In the genomic region with DNA sequence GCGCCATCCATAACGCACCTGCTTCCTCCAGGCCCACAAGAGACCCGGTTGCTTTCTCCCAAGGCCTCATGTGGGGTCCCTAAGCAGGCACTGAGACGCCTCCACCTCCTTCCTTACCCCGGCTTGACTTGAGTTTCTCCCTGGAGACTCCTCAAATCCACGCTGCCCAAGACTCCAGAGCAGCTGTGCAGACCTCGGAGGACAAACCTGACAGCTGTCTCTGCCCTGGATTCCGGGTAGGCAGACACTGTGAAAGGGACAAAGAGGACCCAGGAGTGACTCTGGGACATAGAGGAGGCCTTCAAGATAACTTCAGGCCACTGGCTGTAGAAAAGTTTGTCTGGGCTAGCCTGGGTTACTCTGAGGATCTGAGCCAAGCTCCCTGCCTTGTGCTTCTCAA, we compare ENCODE assay signal across 20 mouse cellular contexts. TPM values are rescaled to one million over a fixed set of nuclear protein-coding genes. Genes with fewer than 3 reads are reported as not detected.
A peak's percentile ranks its signal among the peaks of the same experiment; 100 is the strongest.
DNase-seq lines count a peak whose midpoint lies in the region; ATAC-seq and TF ChIP-seq lines count a peak whose summit lies in the region.
"Had no signal": no experiment of that assay in that cellular context is flagged by ENCODE, and none has a peak within 500 bp of the region (broad histone marks: within the 10 kb centered on the region; RNA-seq: fewer than 3 reads in every experiment).

No protein-coding gene starts in this region.

- TF ChIP-seq POLR2A in myocyte (IDR thresholded peaks at IDR 0.05; ENCODE audit: insufficient read length, low read depth), result no peak

- peak overlapping the region; percentile 98 for H3K27ac ChIP-seq in gastrocnemius, adult 2 months
- H3K27ac ChIP-seq in intestine, embryonic 15.5 days, result 0 out of 2 replicates have a peak overlapping the region, but pooled peaks have one; percentile 30
- no peak overlapping the region for H3K27ac ChIP-seq in intestine, postnatal 0 days (ENCODE audit: low read depth, low read length)
- peak overlapping the region; percentile 73 for H3K27ac ChIP-seq in limb, embryonic 11.5 days (replicated peaks; ENCODE audit: low read depth, low read length)
- H3K27ac ChIP-seq: embryonic facial prominence, embryonic 10.5 days; forebrain, embryonic 15.5 days; hindbrain, embryonic 13.5 days; hindbrain, postnatal 0 days had no signal

- H3K4me3 ChIP-seq in gastrocnemius, adult 2 months, result peak overlapping the region; percentile 54
- H3K4me3 ChIP-seq in intestine, embryonic 15.5 days (replicated peaks), result no peak overlapping the region
- H3K4me3 ChIP-seq in intestine, postnatal 0 days (ENCODE audit: low read depth, low read length), result no peak overlapping the region
- H3K4me3 ChIP-seq in limb, embryonic 11.5 days (ENCODE audit: low read depth, low read length), result no peak overlapping the region
- no peak overlapping the region for H3K4me3 ChIP-seq in myocyte
- H3K4me3 ChIP-seq: embryonic facial prominence, embryonic 10.5 days; forebrain, embryonic 15.5 days; heart, embryonic 13.5 days; hindbrain, embryonic 13.5 days had no signal

- no peak overlapping the region for H3ac ChIP-seq in myocyte (ENCODE audit: control insufficient read depth, insufficient read length)

- H3K79me2 ChIP-seq in myocyte (ENCODE audit: control insufficient read depth, insufficient read depth), result peaks cover 4% of the 10 kb centered on the region

- no peak overlapping the region for H3K9ac ChIP-seq in intestine, embryonic 15.5 days
- H3K9ac ChIP-seq in intestine, postnatal 0 days (ENCODE audit: low read depth, low read length), result no peak overlapping the region
- no peak overlapping the region for H3K9ac ChIP-seq in limb, embryonic 11.5 days (ENCODE audit: low read length)
- H3K9ac ChIP-seq: forebrain, embryonic 15.5 days; heart, embryonic 13.5 days; hindbrain, embryonic 13.5 days had no signal

- DNase-seq in gastrocnemius, adult 2 months, result no peak
- no peak for DNase-seq in gastrocnemius, postnatal 10 days
- no peak for DNase-seq in limb, embryonic 11.5 days (ENCODE audit: low spot score)
- no peak for DNase-seq in layer of hippocampus, adult 8-10 months (ENCODE audit: low spot score in 2 of 2)
- DNase-seq: adrenal gland, postnatal 14 days; cerebellum, adult 18-20 months; gastrocnemius, postnatal 36 days; heart, postnatal 10 days had no signal

- no peak for ATAC-seq in intestine, embryonic 15.5 days
- no peak for ATAC-seq in intestine, postnatal 0 days
- no peak for ATAC-seq in limb, embryonic 11.5 days (ENCODE audit: insufficient number of reproducible peaks, low FRiP score, low TSS enrichment, low read depth)
- ATAC-seq: activated CD4-positive, CD25-positive, alpha-beta regulatory T cell, adult 4 months; forebrain, embryonic 15.5 days; hindbrain, postnatal 0 days; Patski had no signal

- intact Hi-C loops in gastrocnemius, adult 2 months (cut with DNase I), result no loop called here

- H3K9me3 ChIP-seq in intestine, embryonic 15.5 days, result no peaks in the 10 kb centered on the region
- no peaks in the 10 kb centered on the region for H3K9me3 ChIP-seq in intestine, postnatal 0 days (ENCODE audit: control insufficient read depth)
- H3K9me3 ChIP-seq in limb, embryonic 11.5 days (ENCODE audit: control insufficient read depth, low read length), result no peaks in the 10 kb centered on the region
- H3K9me3 ChIP-seq: embryonic facial prominence, embryonic 10.5 days; forebrain, embryonic 15.5 days; heart, embryonic 13.5 days; hindbrain, embryonic 13.5 days had no signal

- no peak overlapping the region for H3K4me2 ChIP-seq in intestine, embryonic 15.5 days (replicated peaks)
- H3K4me2 ChIP-seq in intestine, postnatal 0 days (replicated peaks; ENCODE audit: low read depth), result no peak overlapping the region
- H3K4me2 ChIP-seq in limb, embryonic 11.5 days (ENCODE audit: low read depth, severe bottlenecking), result no peak overlapping the region
- no peak overlapping the region for H3K4me2 ChIP-seq in myocyte (ENCODE audit: low read depth)
- H3K4me2 ChIP-seq: forebrain, embryonic 15.5 days; heart, embryonic 13.5 days; hindbrain, embryonic 13.5 days had no signal

- no peaks in the 10 kb centered on the region for H3K36me3 ChIP-seq in intestine, embryonic 15.5 days
- H3K36me3 ChIP-seq in intestine, postnatal 0 days (ENCODE audit: control insufficient read depth, insufficient read depth), result no peaks in the 10 kb centered on the region; the same call in 1 of the 2 replicates
- no peaks in the 10 kb centered on the region for H3K36me3 ChIP-seq in limb, embryonic 11.5 days (ENCODE audit: control insufficient read depth, insufficient read depth, low read length)
- no peaks in the 10 kb centered on the region for H3K36me3 ChIP-seq in myocyte (ENCODE audit: control insufficient read depth, insufficient read depth)
- H3K36me3 ChIP-seq: embryonic facial prominence, embryonic 10.5 days; forebrain, embryonic 15.5 days; heart, embryonic 13.5 days; hindbrain, embryonic 13.5 days had no signal

- H3K4me1 ChIP-seq in intestine, embryonic 15.5 days (replicated peaks), result peaks cover 31% of the 10 kb centered on the region
- H3K4me1 ChIP-seq in intestine, postnatal 0 days (replicated peaks; ENCODE audit: control insufficient read depth, insufficient read depth, low read length), result no peaks in the 10 kb centered on the region
- H3K4me1 ChIP-seq in limb, embryonic 11.5 days (ENCODE audit: control insufficient read depth, insufficient read depth, low read length), result peaks cover 29% of the 10 kb centered on the region
- H3K4me1 ChIP-seq: forebrain, embryonic 15.5 days had no signal

- H3K27me3 ChIP-seq in intestine, embryonic 15.5 days (replicated peaks), result no peaks in the 10 kb centered on the region
- no peaks in the 10 kb centered on the region for H3K27me3 ChIP-seq in intestine, postnatal 0 days (replicated peaks; ENCODE audit: control insufficient read depth, insufficient read depth, low read length)
- H3K27me3 ChIP-seq in limb, embryonic 11.5 days (ENCODE audit: control insufficient read depth, insufficient read depth, low read length), result no peaks in the 10 kb centered on the region
- H3K27me3 ChIP-seq in myocyte (ENCODE audit: control insufficient read depth, insufficient read depth, insufficient read length), result no peaks in the 10 kb centered on the region
- H3K27me3 ChIP-seq: forebrain, embryonic 15.5 days; heart, embryonic 13.5 days; hindbrain, embryonic 13.5 days; Patski had no signal

- 82% methylated on average over 8 of the region's 8 CpGs for WGBS in intestine, embryonic 15.5 days
- 85% methylated on average over 8 of the region's 8 CpGs for WGBS in intestine, postnatal 0 days
- WGBS in limb, embryonic 11.5 days, result 83% methylated on average over 8 of the region's 8 CpGs

- TF ChIP-seq CTCF in gastrocnemius, adult 2 months (IDR thresholded peaks at IDR 0.05), result no peak
- TF ChIP-seq CTCF in intestine, postnatal 0 days (IDR thresholded peaks at IDR 0.05; ENCODE audit: low read depth), result no peak

TF ChIP-seq in myocyte, 11 proteins besides CTCF, POLR2A, EP300 and RAD21:
- TF ChIP-seq SRF (IDR thresholded peaks at IDR 0.05; ENCODE audit: control insufficient read depth, insufficient read length, low read depth) (no peak), MYOG (IDR thresholded peaks at IDR 0.05; ENCODE audit: control insufficient read depth in 1 of 3, insufficient read depth in 1 of 3, insufficient read length in 2 of 3, low read depth in 2 of 3) (peak in 2 of 3 experiments; percentile 61 to 82), MYOD1 (IDR thresholded peaks at IDR 0.05; ENCODE audit: control insufficient read depth in 1 of 3, insufficient read length in 2 of 3, low read depth in 2 of 3) (peak in 2 of 3 experiments; percentile 55 to 69), TCF12 (IDR thresholded peaks at IDR 0.05; ENCODE audit: insufficient read depth, poor library complexity, severe bottlenecking) (peak; percentile 12)

RNA-seq across cellular contexts. Expression of gene Eml1, which starts 3.9 kb away (rescaled TPM):
- total RNA-seq in gastrocnemius, adult 2 months (2021), result 100 to 1,000 TPM in 1 of 2 experiments, 10 to 100 TPM in 1; 93.4 to 111 TPM
- 100 to 1,000 TPM; 127 to 132 TPM for total RNA-seq in gastrocnemius, postnatal 10 days (2021)
- polyA plus RNA-seq in intestine, embryonic 15.5 days (2015; fragmentation: Nextera tagmentation; extraction: Ambion mirVana), result 63.7 and 67.0 TPM in 2 replicates
- polyA plus RNA-seq in intestine, postnatal 0 days (2015; fragmentation: Nextera tagmentation; extraction: Ambion mirVana), result 27.8 and 32.9 TPM in 2 replicates
- 47.6 and 52.9 TPM in 2 replicates for polyA plus RNA-seq in limb, embryonic 11.5 days (2014; fragmentation: Nextera tagmentation; extraction: Ambion mirVana)
- 33.4 TPM for polyA plus RNA-seq in myocyte (2012; fragmentation: generic; extraction: Trizol)
- total RNA-seq in layer of hippocampus, adult 8-10 months (2022), result 10 to 100 TPM; 43.0 to 51.1 (median 47.0) TPM
- total RNA-seq: CH12.LX; hematopoietic stem cell, adult 5-6 weeks had no signal

RNA-seq across cellular contexts. Expression of gene Cyp46a1, which starts 40.5 kb away (rescaled TPM):
- total RNA-seq in gastrocnemius, adult 2 months (2021), result under 1 TPM; 0.10 to 0.25 TPM
- 1 to 10 TPM; 1.1 to 1.5 TPM for total RNA-seq in gastrocnemius, postnatal 10 days (2021)
- polyA plus RNA-seq in intestine, embryonic 15.5 days (2015; fragmentation: Nextera tagmentation; extraction: Ambion mirVana), result 5.3 and 5.4 TPM in 2 replicates
- polyA plus RNA-seq in intestine, postnatal 0 days (2015; fragmentation: Nextera tagmentation; extraction: Ambion mirVana), result 0.85 and 0.86 TPM in 2 replicates
- polyA plus RNA-seq in limb, embryonic 11.5 days (2014; fragmentation: Nextera tagmentation; extraction: Ambion mirVana), result 1.4 and 1.8 TPM in 2 replicates
- polyA plus RNA-seq in myocyte (2012; fragmentation: generic; extraction: Trizol), result 1.6 TPM
- total RNA-seq in layer of hippocampus, adult 8-10 months (2022), result 100 to 1,000 TPM; 162 to 181 (median 170) TPM
- total RNA-seq: CH12.LX had no signal
- polyA plus RNA-seq: activated CD4-positive, CD25-positive, alpha-beta regulatory T cell, adult 4 months had no signal
